Mouse (Mus musculus) heart, postnatal 0 days (tissue): Measurements from ENCODE around the gene Sbno2. TPM values are rescaled to one million over a fixed set of nuclear protein-coding genes. Genes with fewer than 3 reads are reported as not detected.
"Not testable (repeated sequence)": the region's sequence is repeated elsewhere in the genome, so short reads cannot be mapped to it uniquely, and the experiment has no call there.

ENCODE experiments used
- ATAC-seq: fragments of 200-750 bp; cut with Nextera tagmentation; 2 replicates; pipeline ENCODE4 v1.8.0; 2017; ENCODE audit warnings: low read depth, moderate number of reproducible peaks, moderate library complexity; ENCODE audit not compliant: insufficient read depth
- DNase-seq: peaks from one replicate; pipeline ENCODE4 v3.0.0-alpha.2; 2016; ENCODE audit warnings: low spot score
- H3K27ac ChIP-seq: fragments of 300-500 bp; sonication (generic); 2 replicates; pipeline ENCODE4 v1.5.1; 2014; ENCODE audit warnings: low read depth, mild to moderate bottlenecking
- H3K27me3 ChIP-seq: fragments of 300-500 bp; sonication (generic); 2 replicates; pipeline ENCODE4 v1.6.1; 2014; ENCODE audit warnings: low read length, mixed read lengths; ENCODE audit not compliant: control insufficient read depth, insufficient read depth
- H3K36me3 ChIP-seq: fragments of 300-500 bp; sonication (generic); replicated peaks from 2 replicates; pipeline ENCODE4 v1.6.1; 2014; ENCODE audit warnings: low read length, mixed read lengths; ENCODE audit not compliant: control insufficient read depth, insufficient read depth
- H3K4me1 ChIP-seq: fragments of 300-500 bp; sonication (generic); 2 replicates; pipeline ENCODE4 v1.6.1; 2014; ENCODE audit warnings: antibody characterized with exemption; ENCODE audit not compliant: control insufficient read depth, insufficient read depth
- H3K4me2 ChIP-seq: fragments of 300-500 bp; sonication (generic); 2 replicates; pipeline ENCODE4 v1.6.1; 2014; ENCODE audit warnings: low read depth, mild to moderate bottlenecking, low read length, moderate library complexity
- H3K4me3 ChIP-seq: fragments of 300-500 bp; sonication (generic); 2 replicates; pipeline ENCODE4 v1.5.1; 2014; ENCODE audit warnings: low read depth, low read length
- H3K9ac ChIP-seq: fragments of 300-500 bp; sonication (generic); replicated peaks from 2 replicates; pipeline ENCODE4 v1.6.1; 2014; ENCODE audit warnings: low read depth, low read length, mixed read lengths
- H3K9me3 ChIP-seq: fragments of 300-500 bp; sonication (generic); replicated peaks from 2 replicates; pipeline ENCODE4 v1.6.1; 2016; ENCODE audit warnings: low read length; ENCODE audit not compliant: control insufficient read depth
- CTCF ChIP-seq: IDR thresholded peaks from 2 replicates; pipeline ENCODE4 v1.5.1; 2016; ENCODE audit warnings: antibody characterized with exemption, control low read depth, low read depth
- EP300 ChIP-seq: IDR thresholded peaks from 2 replicates; pipeline ENCODE4 v1.6.1; 2016; ENCODE audit warnings: antibody characterized with exemption, low read depth
- WGBS: fragments of 180-500 bp; shearing (Covaris S2); extraction: QIAGEN DNeasy Blood & Tissue Kit; methylation state at CpG from one replicate; pipeline ENCODE4 v1.1.7; 2014; 5-methylcytosine and 5-hydroxymethylcytosine counted together
- polyA plus RNA-seq: library from polyadenylated mRNA; unstranded; fragments of >200 nt; fragmentation: Nextera tagmentation; extraction: Ambion mirVana; gene quantifications from 2 replicates; pipeline ENCODE4 v1.2.1, GENCODE M21; 2015
- total RNA-seq: library from RNA; depleted of rRNA; stranded (reverse); fragments of >200 nt; gene quantifications from 2 replicates; pipeline ENCODE4 v1.2.3, GENCODE M21; 2014; ENCODE audit warnings: low replicate concordance

The Sbno2 gene
- total and polyA plus RNA-seq, 2 experiments from 2014 or later: 6.3 to 21.1 TPM

DNA sequence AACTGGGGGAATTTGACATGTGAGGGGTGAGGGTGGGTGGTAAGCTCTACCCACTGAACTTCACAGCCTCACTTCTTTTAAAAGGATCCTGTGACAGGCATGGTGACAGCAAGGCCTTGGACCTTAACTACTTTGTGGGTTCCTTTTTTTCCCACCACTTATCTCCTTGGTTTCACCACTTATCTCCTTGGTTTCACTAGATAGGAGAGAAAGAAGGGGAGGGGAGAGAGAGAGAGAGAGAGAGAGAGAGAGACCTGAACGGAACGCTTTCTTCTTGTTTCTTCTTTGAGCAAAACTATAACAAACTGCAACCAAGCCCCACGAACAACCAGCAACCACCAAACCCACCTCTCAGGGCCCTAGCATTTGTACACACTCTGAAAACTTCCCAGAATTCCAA is 56.5 kb downstream of the Sbno2 start:
- H3K9me3 ChIP-seq: no peaks in the 10 kb centered on the region
- no peak overlapping the region for H3K9ac ChIP-seq
- H3K4me2 ChIP-seq: no peak overlapping the region
- H3K36me3 ChIP-seq: no peaks in the 10 kb centered on the region
- DNase-seq (no peak), ATAC-seq (no peak)
- no peak overlapping the region for H3K4me3 ChIP-seq
- no peaks in the 10 kb centered on the region for H3K27me3 ChIP-seq
- H3K27ac ChIP-seq: no peak overlapping the region
- peaks cover 7% of the 10 kb centered on the region for H3K4me1 ChIP-seq
- TF ChIP-seq EP300 (no peak), CTCF (no peak)
- 55% methylated on average over 3 of the region's 3 CpGs for WGBS

DNA sequence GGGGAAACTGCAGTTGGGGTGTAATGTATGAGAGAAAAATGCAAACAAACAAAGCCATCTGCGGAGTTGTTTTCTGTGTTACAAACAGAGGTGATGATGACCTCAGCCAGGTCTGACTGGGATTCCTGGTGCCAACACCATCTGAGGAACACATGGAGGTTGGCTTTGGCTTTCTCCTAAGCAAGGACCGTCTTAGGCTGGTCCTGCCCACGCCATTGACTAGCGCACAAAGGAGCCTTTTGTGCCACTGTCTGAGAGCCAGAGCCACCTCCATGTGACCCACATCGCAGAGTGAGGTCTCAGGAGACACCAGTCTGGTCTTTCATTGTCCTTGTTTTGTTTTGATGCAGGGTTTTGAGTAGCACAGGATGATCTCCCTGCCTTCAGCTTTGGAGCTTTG is 57.0 kb downstream of the Sbno2 start:
- Histone ChIP-seq H3K27me3 (no peaks in the 10 kb centered on the region), H3K27ac (no peak overlapping the region), H3K9ac (no peak overlapping the region), H3K4me2 (no peak overlapping the region), H3K9me3 (no peaks in the 10 kb centered on the region), H3K4me3 (no peak overlapping the region), H3K36me3 (no peaks in the 10 kb centered on the region), H3K4me1 (peaks cover 7% of the 10 kb centered on the region)
- ATAC-seq (no peak), DNase-seq (no peak)
- TF ChIP-seq EP300 (no peak), CTCF (no peak)
- 31% methylated on average over 5 of the region's 5 CpGs for WGBS

DNA sequence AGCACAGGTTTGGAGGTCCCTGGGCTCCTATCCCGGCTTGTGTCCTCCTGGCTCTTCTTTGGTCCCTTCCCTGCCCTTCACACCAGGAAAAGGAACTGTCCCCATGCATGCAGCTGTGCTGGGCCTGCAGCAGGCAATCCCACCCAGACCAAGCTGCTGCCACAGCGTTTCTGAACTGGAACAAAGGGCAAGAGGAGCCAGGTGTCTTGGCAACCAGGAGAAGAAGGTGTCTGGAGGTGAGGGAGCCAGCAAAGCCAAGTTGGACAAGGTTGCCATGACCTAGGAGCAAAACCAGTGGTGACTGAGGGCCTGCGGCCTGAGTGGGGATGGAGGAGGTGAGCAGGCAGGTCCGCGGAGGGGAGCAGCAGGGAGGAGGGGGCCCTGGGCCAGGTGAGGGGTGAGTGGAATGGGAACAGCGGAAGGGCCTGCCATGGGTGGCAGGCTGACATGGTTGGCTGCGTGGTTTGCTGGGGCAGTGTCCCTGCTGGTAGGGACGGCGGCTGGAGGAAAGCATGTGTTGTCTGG is 58.3 kb downstream of the Sbno2 start, which contains the start of gene Gpx4:
Gene Gpx4, plus strand, starts transcription at position 126 of the 525 bp plus-strand sequence.
- WGBS: 67% methylated on average over 9 of the region's 9 CpGs
- no peak within 1 kb of the TSS for H3K9ac ChIP-seq

DNA sequence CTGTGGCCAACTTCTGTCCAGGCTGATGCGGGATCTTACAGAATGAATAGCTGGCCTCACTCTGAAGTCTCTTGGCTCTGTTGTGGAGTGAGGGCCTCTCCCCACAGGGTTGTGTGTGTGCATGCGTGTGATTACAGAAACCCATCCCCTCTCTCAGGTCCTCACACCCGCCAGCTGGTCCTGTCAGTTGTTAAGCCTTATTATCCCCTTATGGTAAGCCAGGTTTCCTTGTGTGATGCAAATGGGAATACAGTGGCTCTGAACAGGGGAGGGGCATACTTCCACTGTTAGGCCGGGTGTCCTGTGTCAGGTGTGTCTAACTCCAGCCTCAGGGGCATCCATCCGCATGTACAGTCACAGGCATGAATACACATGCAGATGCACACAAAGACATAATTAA is 59.6 kb downstream of the Sbno2 start:
- Histone ChIP-seq H3K9ac (no peak overlapping the region), H3K27me3 (no peaks in the 10 kb centered on the region), H3K4me2 (no peak overlapping the region), H3K4me3 (no peak overlapping the region), H3K27ac (no peak overlapping the region), H3K4me1 (no peaks in the 10 kb centered on the region; the same call in 1 of the 2 replicates), H3K36me3 (no peaks in the 10 kb centered on the region), H3K9me3 (no peaks in the 10 kb centered on the region)
- no peak for ATAC-seq
- TF ChIP-seq EP300: no peak
- no peak for TF ChIP-seq CTCF
- 84% methylated on average over 5 of the region's 5 CpGs for WGBS
- no peak for DNase-seq

More for the DNA sequence above, 58.3 kb downstream of the Sbno2 start, which contains the start of gene Gpx4:
- H3K36me3 ChIP-seq: no peaks in the 10 kb centered on the region
- no peak for ATAC-seq
- no peaks in the 10 kb centered on the region for H3K27me3 ChIP-seq
- H3K4me3 ChIP-seq: no peak within 1 kb of the TSS
- no peak for DNase-seq
- H3K27ac ChIP-seq: no peak within 1 kb of the TSS
- H3K4me1 ChIP-seq: no peaks in the 10 kb centered on the region; the same call in none of the 2 replicates
- TF ChIP-seq CTCF (no peak), EP300 (no peak)
- no peaks in the 10 kb centered on the region for H3K9me3 ChIP-seq
- H3K4me2 ChIP-seq: no peak within 1 kb of the TSS

DNA sequence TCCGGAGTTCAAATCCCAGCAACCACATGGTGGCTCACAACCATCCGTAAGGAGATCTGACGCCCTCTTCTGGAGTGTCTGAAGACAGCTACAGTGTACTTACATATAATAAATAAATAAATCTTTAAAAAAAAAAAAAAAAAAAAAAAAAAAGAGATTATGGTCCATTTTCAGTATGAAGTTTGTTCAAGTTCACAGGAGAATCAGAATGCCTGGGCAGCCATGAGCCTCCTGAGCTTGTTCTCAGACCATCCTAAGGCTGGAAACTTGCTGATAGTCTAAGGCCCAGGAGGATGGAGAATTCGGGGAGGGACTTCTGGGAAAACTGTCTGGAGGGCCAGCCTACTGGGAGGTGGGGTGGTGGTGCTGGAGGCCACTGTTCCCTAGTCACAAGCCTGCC is 60.0 kb downstream of the Sbno2 start:
- not testable (repeated sequence) for H3K27ac ChIP-seq, H3K9me3 ChIP-seq, H3K4me2 ChIP-seq, DNase-seq, ATAC-seq, H3K4me1 ChIP-seq, H3K4me3 ChIP-seq, H3K9ac ChIP-seq, H3K36me3 ChIP-seq, H3K27me3 ChIP-seq
- 82% methylated on average over 2 of the region's 4 CpGs for WGBS

DNA sequence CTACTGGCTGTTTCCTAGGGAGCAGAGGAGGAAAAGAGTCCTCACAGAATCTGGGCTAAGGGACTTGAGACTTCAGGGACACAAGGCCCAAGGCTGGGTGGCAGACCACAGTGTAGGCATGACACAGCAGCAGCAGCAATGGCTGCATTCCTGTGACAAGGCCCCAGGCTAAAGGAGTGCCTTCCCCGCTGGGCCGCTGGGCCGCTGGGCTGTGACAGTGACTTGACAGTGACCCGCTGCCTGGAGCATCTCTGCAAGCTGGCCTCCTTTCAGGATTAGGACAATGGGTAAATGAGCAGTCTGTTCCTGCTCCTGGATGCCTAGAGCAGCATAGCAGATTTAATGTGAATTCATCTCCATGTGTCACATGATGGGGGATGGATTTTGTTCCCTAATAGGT is 61.3 kb downstream of the Sbno2 start:
- no peaks in the 10 kb centered on the region for H3K36me3 ChIP-seq
- H3K4me3 ChIP-seq: no peak overlapping the region
- H3K27me3 ChIP-seq: no peaks in the 10 kb centered on the region
- ATAC-seq (no peak), DNase-seq (no peak)
- no peaks in the 10 kb centered on the region; the same call in 1 of the 2 replicates for H3K4me1 ChIP-seq
- 62% methylated on average over 4 of the region's 4 CpGs for WGBS
- TF ChIP-seq EP300: no peak
- TF ChIP-seq CTCF: no peak
- H3K4me2 ChIP-seq: no peak overlapping the region
- H3K9me3 ChIP-seq: no peaks in the 10 kb centered on the region
- no peak overlapping the region for H3K9ac ChIP-seq
- no peak overlapping the region for H3K27ac ChIP-seq

DNA sequence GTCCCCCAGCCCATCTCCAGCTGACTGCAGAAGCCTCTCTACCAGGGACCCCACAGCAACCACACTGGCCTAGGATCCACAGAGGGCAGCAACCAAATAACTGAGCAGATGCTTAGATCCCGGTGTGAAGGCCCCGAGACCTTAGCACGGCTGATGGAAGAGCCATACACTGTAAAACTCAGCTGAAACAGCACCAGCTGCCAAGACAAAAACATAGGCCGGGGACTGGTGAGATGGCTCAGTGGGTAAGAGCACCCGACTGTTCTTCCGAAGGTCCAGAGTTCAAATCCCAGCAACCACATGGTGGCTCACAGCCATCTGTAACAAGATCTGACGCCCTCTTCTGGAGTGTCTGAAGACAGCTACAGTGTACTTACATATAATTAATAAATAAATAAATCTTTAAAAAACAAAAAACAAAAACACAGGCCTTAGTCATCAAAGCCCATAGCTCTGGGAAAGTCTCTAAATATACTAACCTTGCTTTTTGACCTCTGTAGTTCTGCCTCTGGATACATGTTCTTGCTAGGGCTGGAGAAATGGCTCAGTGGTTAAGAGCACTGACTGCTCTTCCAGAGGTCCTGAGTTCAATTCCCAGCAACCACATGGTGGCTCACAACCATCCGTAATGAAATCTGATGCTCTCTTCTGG is 63.8 kb downstream of the Sbno2 start:
- H3K36me3 ChIP-seq: peaks cover 17% of the 10 kb centered on the region
- not testable (repeated sequence) for DNase-seq, H3K27ac ChIP-seq, H3K4me2 ChIP-seq, H3K4me3 ChIP-seq, H3K9ac ChIP-seq, ATAC-seq, H3K4me1 ChIP-seq, H3K27me3 ChIP-seq, H3K9me3 ChIP-seq
- 87% methylated on average over 8 of the region's 8 CpGs for WGBS
